Mouse (Mus musculus): ENCODE data around the gene Sgcd.

The Sgcd gene

GRCm38 (mm10) chr11:47250301-47250700 is 738.5 kb downstream of the Sgcd start:
- DNase-seq, result no peak

- no peak for DNase-seq
These were observed 740.4 kb downstream of the Sgcd start for GRCm38 (mm10) chr11:47248345-47248893.

GRCm38 (mm10) chr11:47247703-47248344 is 740.9 kb downstream of the Sgcd start:
- DNase-seq, result no peak

- DNase-seq, result no peak
These were observed 746.4 kb downstream of the Sgcd start for GRCm38 (mm10) chr11:47242401-47242800.

- no peak for DNase-seq
These were observed 760.5 kb downstream of the Sgcd start for GRCm38 (mm10) chr11:47228222-47228621.

- DNase-seq, result no peak
These were observed 764.6 kb downstream of the Sgcd start for GRCm38 (mm10) chr11:47224148-47224547.

GRCm38 (mm10) chr11:47211531-47211930 is 777.2 kb downstream of the Sgcd start:
- no peak for DNase-seq

- no peak for DNase-seq
These were observed 782.3 kb downstream of the Sgcd start for GRCm38 (mm10) chr11:47206461-47206860.

- DNase-seq, result no peak
These were observed 789.7 kb downstream of the Sgcd start for GRCm38 (mm10) chr11:47199106-47199505.

GRCm38 (mm10) chr11:47188556-47188955 is 800.2 kb downstream of the Sgcd start:
- DNase-seq, result no peak

- no peak for DNase-seq
These were observed 813.8 kb downstream of the Sgcd start for GRCm38 (mm10) chr11:47174977-47175376.

GRCm38 (mm10) chr11:47170926-47171625 is 817.7 kb downstream of the Sgcd start:
- DNase-seq, result no peak

- DNase-seq, result no peak
These were observed 821.4 kb downstream of the Sgcd start for GRCm38 (mm10) chr11:47167376-47167775.

- no peak for DNase-seq
These were observed 830.7 kb downstream of the Sgcd start for GRCm38 (mm10) chr11:47158089-47158488.

GRCm38 (mm10) chr11:47156730-47157693 is 831.8 kb downstream of the Sgcd start:
- DNase-seq, result no peak

GRCm38 (mm10) chr11:47154837-47155430 is 833.8 kb downstream of the Sgcd start:
- DNase-seq, result no peak

GRCm38 (mm10) chr11:47149607-47150006 is 839.2 kb downstream of the Sgcd start:
- no peak for DNase-seq

GRCm38 (mm10) chr11:47139867-47140266 is 848.9 kb downstream of the Sgcd start:
- no peak for DNase-seq

GRCm38 (mm10) chr11:47139271-47139670 is 849.5 kb downstream of the Sgcd start:
- no peak for DNase-seq

- no peak for DNase-seq
These were observed 856.4 kb downstream of the Sgcd start for GRCm38 (mm10) chr11:47132410-47132809.

GRCm38 (mm10) chr11:47130432-47130831 is 858.3 kb downstream of the Sgcd start:
- no peak for DNase-seq

GRCm38 (mm10) chr11:47129992-47130391 is 858.8 kb downstream of the Sgcd start:
- no peak for DNase-seq

GRCm38 (mm10) chr11:47129166-47129565 is 859.6 kb downstream of the Sgcd start:
- no peak for DNase-seq
